Mouse (Mus musculus) limb, embryonic 13.5 days (tissue): ENCODE results near the gene Obscn. TPM values are rescaled to one million over a fixed set of nuclear protein-coding genes. Genes with fewer than 3 reads are reported as not detected.
"Not testable (repeated sequence)": the region's sequence is repeated elsewhere in the genome, so short reads cannot be mapped to it uniquely, and the experiment has no call there.

Source experiments
- ATAC-seq: fragments of 200-750 bp; cut with Nextera tagmentation; 2 replicates; pipeline ENCODE4 v1.8.0; 2017; ENCODE audit warnings: low read depth, moderate number of reproducible peaks, moderate TSS enrichment; ENCODE audit not compliant: low FRiP score
- H3K27ac ChIP-seq: fragments of 300-500 bp; sonication (generic); 2 replicates; pipeline ENCODE4 v1.5.1; 2015; ENCODE audit warnings: inconsistent platforms, mild to moderate bottlenecking, moderate library complexity
- H3K27me3 ChIP-seq: fragments of 300-500 bp; sonication (generic); 2 replicates; pipeline ENCODE4 v1.6.1; 2015; ENCODE audit warnings: mild to moderate bottlenecking, inconsistent platforms
- H3K36me3 ChIP-seq: fragments of 300-500 bp; sonication (generic); 2 replicates; pipeline ENCODE4 v1.6.1; 2015; ENCODE audit warnings: inconsistent platforms, mild to moderate bottlenecking, moderate library complexity
- H3K4me1 ChIP-seq: fragments of 300-500 bp; sonication (generic); 2 replicates; pipeline ENCODE4 v1.6.1; 2015; ENCODE audit warnings: inconsistent platforms
- H3K4me2 ChIP-seq: fragments of 300-500 bp; sonication (generic); replicated peaks from 2 replicates; pipeline ENCODE4 v1.6.1; 2015; ENCODE audit warnings: inconsistent platforms, mild to moderate bottlenecking, moderate library complexity
- H3K4me3 ChIP-seq: fragments of 300-500 bp; sonication (generic); 2 replicates; pipeline ENCODE4 v1.5.1; 2015; ENCODE audit warnings: moderate library complexity, mild to moderate bottlenecking, inconsistent platforms
- H3K9ac ChIP-seq: fragments of 300-500 bp; sonication (generic); 2 replicates; pipeline ENCODE4 v1.6.1; 2015; ENCODE audit warnings: mild to moderate bottlenecking, inconsistent platforms
- H3K9me3 ChIP-seq: fragments of 300-500 bp; sonication (generic); 2 replicates; pipeline ENCODE4 v1.6.1; 2016; ENCODE audit warnings: inconsistent platforms
- WGBS: fragments of 180-500 bp; shearing (Covaris S2); methylation state at CpG from one replicate; pipeline ENCODE4 v1.1.7; 2015; 5-methylcytosine and 5-hydroxymethylcytosine counted together
- polyA plus RNA-seq: library from polyadenylated mRNA; unstranded; fragments of >200 nt; fragmentation: Nextera tagmentation; extraction: Ambion mirVana; gene quantifications from 2 replicates; pipeline ENCODE4 v1.2.1, GENCODE M21; 2015

Gene Obscn
- polyA plus RNA-seq, 1 experiment from 2014 or later = 1.7 TPM

DNA sequence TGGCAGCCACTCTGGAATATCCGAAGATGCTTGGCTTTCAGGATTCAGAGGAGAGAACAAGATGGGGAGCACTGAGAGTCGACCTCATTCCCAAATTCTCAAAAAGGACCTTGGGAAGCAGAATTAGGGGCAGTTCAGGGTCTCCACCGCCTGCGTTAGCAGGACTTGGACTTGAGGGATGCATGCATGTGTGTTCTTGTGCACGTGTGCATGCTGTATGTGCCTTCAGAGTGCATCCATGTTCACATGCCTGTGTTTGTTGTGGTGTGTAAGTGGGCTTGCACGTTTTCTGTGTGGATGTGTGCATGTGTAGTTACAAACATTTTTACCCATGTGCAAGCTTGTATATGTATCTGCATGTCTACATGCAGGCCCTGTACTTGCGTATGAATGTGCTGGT, 172.0 kb downstream of the Obscn start:
- peaks cover 10% of the 10 kb centered on the region for H3K4me1 ChIP-seq
- H3K4me3 ChIP-seq = no peak overlapping the region
- H3K9me3 ChIP-seq = peaks cover 7% of the 10 kb centered on the region
- no peak for ATAC-seq
- peaks cover 5% of the 10 kb centered on the region; the same call in 1 of the 2 replicates for H3K36me3 ChIP-seq
- peaks cover 35% of the 10 kb centered on the region for H3K27me3 ChIP-seq
- 83% methylated on average over 7 of the region's 7 CpGs for WGBS
- H3K27ac ChIP-seq = no peak overlapping the region
- no peak overlapping the region for H3K4me2 ChIP-seq
- H3K9ac ChIP-seq = no peak overlapping the region

DNA sequence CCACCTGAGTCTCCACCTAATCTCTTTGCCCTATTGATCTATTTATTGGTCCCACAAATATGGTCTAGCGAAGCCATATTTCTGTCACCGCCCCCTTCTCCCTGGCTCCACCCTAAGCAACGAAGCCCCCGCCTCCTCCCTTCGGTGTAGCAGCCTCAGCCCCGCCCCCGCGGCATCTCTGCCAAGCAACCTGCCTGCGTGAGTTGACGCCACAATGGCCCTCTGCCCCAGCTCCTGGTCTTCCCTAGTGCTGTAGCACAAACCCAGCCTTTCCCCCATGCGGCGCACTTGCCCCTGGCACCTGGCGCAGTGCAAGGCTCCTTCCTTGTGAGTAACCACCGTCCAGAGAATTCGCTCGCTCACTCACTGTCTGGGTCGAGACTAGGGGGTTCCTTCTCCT, 172.7 kb downstream of the Obscn start:
- Histone ChIP-seq H3K9me3 (peaks cover 7% of the 10 kb centered on the region), H3K9ac (no peak overlapping the region), H3K36me3 (peaks cover 5% of the 10 kb centered on the region; the same call in 1 of the 2 replicates), H3K4me2 (no peak overlapping the region), H3K27me3 (peaks cover 37% of the 10 kb centered on the region), H3K4me3 (no peak overlapping the region), H3K27ac (no peak overlapping the region), H3K4me1 (peaks cover 12% of the 10 kb centered on the region)
- no peak for ATAC-seq
- 37% methylated on average over 17 of the region's 17 CpGs for WGBS

GRCm38 (mm10) chr11:58961364-58962177, 174.6 kb downstream of the Obscn start:
- no peak for ATAC-seq
- Histone ChIP-seq H3K4me1 (peaks cover 24% of the 10 kb centered on the region), H3K36me3 (peaks cover 14% of the 10 kb centered on the region), H3K4me3 (0 out of 2 replicates have a peak overlapping the region, but pooled peaks have one; percentile 8), H3K27ac (no peak overlapping the region), H3K4me2 (no peak overlapping the region), H3K9me3 (peaks cover 7% of the 10 kb centered on the region), H3K27me3 (peaks cover 41% of the 10 kb centered on the region), H3K9ac (no peak overlapping the region)
- WGBS = 57% methylated on average over 50 of the region's 50 CpGs

GRCm38 (mm10) chr11:58959921-58960465, 176.2 kb downstream of the Obscn start:
- peaks cover 32% of the 10 kb centered on the region for H3K4me1 ChIP-seq
- peak; percentile 48; the same call in 1 of the 2 replicates for ATAC-seq
- peak overlapping the region; percentile 62 for H3K9ac ChIP-seq
- no peak overlapping the region for H3K27ac ChIP-seq
- H3K36me3 ChIP-seq = peaks cover 14% of the 10 kb centered on the region
- H3K4me3 ChIP-seq = peak overlapping the region; percentile 48
- H3K9me3 ChIP-seq = peaks cover 7% of the 10 kb centered on the region
- H3K4me2 ChIP-seq = peak overlapping the region; percentile 81
- peaks cover 41% of the 10 kb centered on the region for H3K27me3 ChIP-seq
- 5% methylated on average over 40 of the region's 40 CpGs for WGBS

GRCm38 (mm10) chr11:58959186-58959825, 176.9 kb downstream of the Obscn start:
- Histone ChIP-seq H3K27ac (no peak overlapping the region), H3K9me3 (peaks cover 7% of the 10 kb centered on the region), H3K9ac (peak overlapping the region; percentile 62; the same call in 1 of the 2 replicates), H3K27me3 (peaks cover 40% of the 10 kb centered on the region), H3K4me2 (peak overlapping the region; percentile 81), H3K4me1 (peaks cover 32% of the 10 kb centered on the region), H3K4me3 (peak overlapping the region; percentile 48), H3K36me3 (peaks cover 14% of the 10 kb centered on the region)
- 38% methylated on average over 15 of the region's 15 CpGs for WGBS
- no peak for ATAC-seq

- no peak overlapping the region for H3K4me2 ChIP-seq
- peaks cover 32% of the 10 kb centered on the region for H3K27me3 ChIP-seq
- 87% methylated on average over 6 of the region's 6 CpGs for WGBS
- ATAC-seq = no peak
- no peak overlapping the region for H3K9ac ChIP-seq
- H3K36me3 ChIP-seq = peaks cover 14% of the 10 kb centered on the region
- H3K4me1 ChIP-seq = peaks cover 35% of the 10 kb centered on the region
- H3K9me3 ChIP-seq = peaks cover 7% of the 10 kb centered on the region
- no peak overlapping the region for H3K4me3 ChIP-seq
- H3K27ac ChIP-seq = no peak overlapping the region
These were observed 177.7 kb downstream of the Obscn start for GRCm38 (mm10) chr11:58958536-58958935.

- H3K9ac ChIP-seq = peak overlapping the region; percentile 96
- WGBS = 90% methylated on average over 5 of the region's 5 CpGs
These were observed 178.8 kb downstream of the Obscn start for GRCm38 (mm10) chr11:58957226-58957914.

DNA sequence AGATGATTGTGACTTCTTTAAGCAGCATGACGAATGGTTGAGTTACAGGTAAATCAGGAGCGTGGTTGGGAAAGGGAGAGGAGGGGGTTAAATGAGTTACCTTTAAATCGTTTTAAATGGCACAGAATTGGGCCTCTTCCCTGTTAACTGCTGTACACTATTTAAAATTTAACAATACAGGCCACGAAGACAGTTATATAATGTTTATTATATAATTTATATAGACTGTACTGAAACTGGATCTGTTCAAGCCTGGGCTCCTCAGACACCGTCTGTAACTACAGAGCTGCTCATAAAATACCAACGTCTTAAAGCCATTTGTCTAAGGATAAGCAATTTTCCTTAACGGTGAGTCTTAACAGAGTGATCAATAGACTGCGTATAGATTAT, 180.3 kb downstream of the Obscn start:
- H3K36me3 ChIP-seq = peaks cover 14% of the 10 kb centered on the region
- H3K27me3 ChIP-seq = peaks cover 21% of the 10 kb centered on the region
- peaks cover 44% of the 10 kb centered on the region for H3K4me1 ChIP-seq
- peak overlapping the region; percentile 99; the same call in 1 of the 2 replicates for H3K27ac ChIP-seq
- peak overlapping the region; percentile 85 for H3K4me2 ChIP-seq
- no peaks in the 10 kb centered on the region for H3K9me3 ChIP-seq
- peak overlapping the region; percentile 84 for H3K4me3 ChIP-seq
- no peak for ATAC-seq
- H3K9ac ChIP-seq = peak overlapping the region; percentile 96
- 17% methylated on average over 8 of the region's 8 CpGs for WGBS

More at GRCm38 (mm10) chr11:58957226-58957914, 178.8 kb downstream of the Obscn start:
- Histone ChIP-seq H3K27me3 (peaks cover 20% of the 10 kb centered on the region), H3K4me2 (peak overlapping the region; percentile 85), H3K27ac (no peak overlapping the region), H3K4me3 (peak overlapping the region; percentile 84), H3K9me3 (peaks cover 7% of the 10 kb centered on the region), H3K4me1 (peaks cover 44% of the 10 kb centered on the region), H3K36me3 (peaks cover 14% of the 10 kb centered on the region)
- no peak for ATAC-seq

DNA sequence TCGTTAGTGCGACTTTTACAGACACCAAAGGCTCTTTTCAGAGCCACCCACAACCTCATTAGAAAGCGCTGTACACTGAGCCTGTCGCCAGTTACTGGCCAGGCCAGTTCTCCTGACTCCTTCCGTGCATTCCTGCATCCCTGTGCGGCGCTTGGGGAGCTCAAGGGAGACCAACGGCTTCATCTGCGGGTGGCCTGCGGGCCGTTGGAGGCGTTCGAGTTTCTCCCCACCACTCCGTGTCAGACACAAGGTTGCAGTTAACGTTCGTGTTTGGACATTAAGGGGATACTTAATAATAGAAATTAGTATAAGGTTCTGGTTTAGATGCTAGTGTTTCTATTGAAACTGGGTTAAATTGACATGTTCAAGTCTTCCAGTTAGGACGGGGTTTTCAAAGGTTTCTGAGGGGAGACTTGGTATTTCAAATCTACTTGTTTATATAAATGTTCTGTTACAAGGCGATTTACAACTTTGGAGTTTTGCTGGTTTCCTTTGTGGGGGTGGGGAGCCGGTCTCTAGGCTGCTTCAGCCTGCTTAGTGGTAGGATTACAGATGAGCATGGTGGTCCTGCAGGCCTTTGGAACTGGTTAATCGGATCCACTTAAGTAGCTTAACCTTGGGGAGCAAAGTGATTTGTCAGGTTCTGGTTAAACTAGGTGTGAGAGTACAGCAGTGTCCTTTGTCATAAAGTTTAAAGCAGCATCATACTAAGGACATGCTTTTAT, 180.9 kb downstream of the Obscn start:
- Histone ChIP-seq H3K4me3 (peak overlapping the region; percentile 84), H3K36me3 (peaks cover 14% of the 10 kb centered on the region), H3K4me1 (peaks cover 44% of the 10 kb centered on the region), H3K4me2 (peak overlapping the region; percentile 85), H3K27ac (peak overlapping the region; percentile 99), H3K9ac (peak overlapping the region; percentile 96), H3K27me3 (peaks cover 26% of the 10 kb centered on the region), H3K9me3 (no peaks in the 10 kb centered on the region)
- ATAC-seq = 0 out of 2 replicates have a peak, but pooled peaks have one; percentile 7
- 0% methylated on average over 20 of the region's 20 CpGs for WGBS

- H3K4me3 ChIP-seq = peak within 1 kb of the TSS; percentile 84
- H3K4me1 ChIP-seq = peaks cover 43% of the 10 kb centered on the region
- under 1% methylated on average over 49 of the region's 49 CpGs for WGBS
- H3K9me3 ChIP-seq = no peaks in the 10 kb centered on the region
- H3K27ac ChIP-seq = peak within 1 kb of the TSS; percentile 99
- H3K36me3 ChIP-seq = peaks cover 14% of the 10 kb centered on the region
- peak within 1 kb of the TSS; percentile 96 for H3K9ac ChIP-seq
- ATAC-seq = peak; percentile 93
- H3K27me3 ChIP-seq = peaks cover 31% of the 10 kb centered on the region
- H3K4me2 ChIP-seq = peak within 1 kb of the TSS; percentile 93
These were observed 181.6 kb downstream of the Obscn start, which contains the start of the genes Hist3h2a and Trim17 for GRCm38 (mm10) chr11:58954420-58955142. TSS of gene Hist3h2a (plus strand) at chr11:58954685. TSS of gene Trim17 (plus strand) at chr11:58954685.

- Histone ChIP-seq H3K27me3 (peaks cover 31% of the 10 kb centered on the region), H3K4me2 (peak overlapping the region; percentile 93), H3K9ac (peak overlapping the region; percentile 74), H3K27ac (peak overlapping the region; percentile 86), H3K36me3 (peaks cover 14% of the 10 kb centered on the region), H3K4me3 (peak overlapping the region; percentile 84), H3K4me1 (peaks cover 40% of the 10 kb centered on the region)
- 0% methylated on average over 17 of the region's 17 CpGs for WGBS
- H3K9me3 ChIP-seq, ATAC-seq: not testable (repeated sequence)
These were observed 182.1 kb downstream of the Obscn start for GRCm38 (mm10) chr11:58954170-58954419.
